Mouse (Mus musculus): ENCODE measurements around the gene 6430628N08Rik.

6430628N08Rik gene

DNA sequence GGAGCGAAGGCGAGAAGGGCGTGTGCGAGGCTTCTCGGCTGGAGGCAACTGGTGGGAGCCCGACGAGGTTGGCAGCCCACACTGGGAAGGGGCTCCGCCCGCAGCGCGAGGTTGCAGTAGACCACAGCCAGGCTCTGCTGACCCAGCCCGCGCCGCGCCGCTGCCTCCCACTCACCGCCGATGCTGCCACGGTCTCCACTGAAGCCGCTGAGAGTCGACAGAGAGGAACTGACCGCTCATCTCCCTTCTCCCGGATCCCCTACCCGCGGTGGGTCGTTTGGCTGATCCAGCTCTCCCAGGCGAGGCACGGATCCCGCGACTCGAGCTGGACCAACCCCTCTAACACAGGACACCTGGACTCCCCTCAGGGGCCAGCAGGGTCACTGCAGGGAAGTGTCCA, at the start of gene 6430628N08Rik:
Gene 6430628N08Rik (plus strand): TSS at position 113 of the 400 bp plus-strand sequence.
- peak; percentile 29 to 45 for DNase-seq

DNA sequence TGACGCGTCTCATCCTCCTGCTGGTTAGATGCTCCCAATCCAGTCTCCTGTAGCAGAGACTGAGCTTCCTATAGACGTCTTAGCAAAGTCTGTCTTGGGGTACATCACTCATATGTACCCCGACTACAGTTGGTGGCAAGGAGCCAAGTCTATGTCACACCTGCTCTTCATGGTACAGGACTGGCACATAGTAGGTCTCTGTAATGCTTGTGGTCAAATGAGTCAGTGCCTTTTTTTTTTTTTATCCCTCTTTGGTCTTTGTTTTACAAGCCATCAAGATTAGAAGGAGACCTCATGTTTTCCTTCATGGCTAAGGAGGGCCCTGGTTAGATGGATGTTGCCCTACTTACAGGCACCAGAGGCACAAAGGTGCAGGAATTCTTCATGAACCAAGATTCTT, 49.6 kb upstream of the 6430628N08Rik start:
- no peak for DNase-seq

DNA sequence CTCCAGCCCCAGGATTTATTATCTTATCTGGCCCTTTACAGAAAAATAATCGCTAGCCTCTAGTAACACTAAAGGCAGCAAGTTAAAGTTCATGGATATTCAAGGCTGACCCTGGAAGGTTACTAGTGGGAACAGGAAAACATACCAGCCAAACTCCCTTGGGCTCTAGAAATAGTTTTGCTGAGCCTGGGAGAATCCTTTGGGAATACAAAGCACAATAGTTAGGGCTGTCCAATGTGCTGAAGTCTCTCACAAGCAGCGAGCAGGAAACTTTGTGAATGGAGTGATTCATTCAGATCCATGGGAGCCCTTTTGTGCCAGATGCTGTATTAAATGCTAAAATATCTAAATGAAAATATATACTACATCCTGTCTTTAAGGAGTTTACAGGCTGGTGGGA, 43.8 kb upstream of the 6430628N08Rik start:
- no peak for DNase-seq

DNA sequence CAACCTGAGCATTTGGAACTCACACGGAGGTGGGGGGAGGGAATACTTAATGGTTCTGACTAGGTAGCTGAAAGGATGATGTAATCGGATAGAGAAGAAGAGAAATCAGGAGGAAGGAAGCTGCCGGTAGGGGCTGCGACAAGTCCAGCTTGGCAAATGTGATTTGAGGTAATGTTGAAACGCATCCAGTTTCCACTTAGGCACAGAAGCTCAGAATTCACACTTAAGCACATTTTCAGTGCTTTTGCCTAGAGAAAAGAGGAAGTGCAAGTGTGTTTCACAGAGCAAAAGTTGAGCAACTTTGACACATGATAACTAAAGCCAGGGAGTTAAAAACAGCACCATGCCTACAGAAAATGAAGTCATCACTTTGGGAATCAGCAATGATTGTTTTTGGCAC, 43.1 kb upstream of the 6430628N08Rik start:
- no peak for DNase-seq

- no peak for DNase-seq
Observed at GRCm38 (mm10) chr4:115848083-115848482, 42.4 kb upstream of the 6430628N08Rik start.

DNA sequence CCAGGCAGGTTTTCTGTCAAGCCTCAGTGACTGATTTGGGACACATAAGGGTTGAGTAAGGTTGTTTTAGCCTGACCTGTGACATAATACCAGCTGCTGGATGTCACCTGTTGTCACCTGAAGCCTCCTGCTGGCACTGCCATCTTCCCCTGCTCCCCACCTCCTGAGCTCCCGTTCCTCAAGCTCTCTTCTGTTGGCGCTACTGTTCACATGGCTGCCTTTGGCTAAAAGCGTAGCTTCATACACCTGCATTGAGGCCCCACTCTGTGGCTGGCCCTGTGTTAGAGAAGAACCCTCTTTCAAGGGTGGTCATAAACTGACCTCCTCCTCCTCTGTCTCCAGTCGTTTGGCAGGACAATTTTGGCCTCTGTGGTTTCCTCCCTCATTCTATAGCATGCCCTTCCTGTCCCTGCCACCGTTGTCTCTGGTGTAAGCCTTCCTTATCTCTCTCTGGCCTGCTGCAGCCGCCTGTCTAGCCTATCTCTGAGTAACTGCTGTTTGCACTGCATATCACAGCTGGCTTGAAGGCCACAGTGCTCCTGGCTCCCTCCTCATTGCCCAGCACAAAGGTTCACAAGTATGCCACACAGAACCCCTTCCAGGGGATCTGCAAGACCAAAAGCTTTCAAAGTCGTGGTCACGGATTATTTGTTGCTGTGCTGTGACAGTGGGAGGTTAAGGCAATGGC, 41.3 kb upstream of the 6430628N08Rik start:
- DNase-seq: no peak

GRCm38 (mm10) chr4:115850111-115850510, 40.4 kb upstream of the 6430628N08Rik start:
- no peak for DNase-seq

- DNase-seq: no peak
Observed at GRCm38 (mm10) chr4:115850631-115851030, 39.8 kb upstream of the 6430628N08Rik start.

GRCm38 (mm10) chr4:115851569-115851968, 38.9 kb upstream of the 6430628N08Rik start:
- DNase-seq: no peak

- DNase-seq: no peak
Observed at GRCm38 (mm10) chr4:115855100-115855499, 35.4 kb upstream of the 6430628N08Rik start.

GRCm38 (mm10) chr4:115855609-115856008, 34.9 kb upstream of the 6430628N08Rik start:
- DNase-seq: no peak

DNA sequence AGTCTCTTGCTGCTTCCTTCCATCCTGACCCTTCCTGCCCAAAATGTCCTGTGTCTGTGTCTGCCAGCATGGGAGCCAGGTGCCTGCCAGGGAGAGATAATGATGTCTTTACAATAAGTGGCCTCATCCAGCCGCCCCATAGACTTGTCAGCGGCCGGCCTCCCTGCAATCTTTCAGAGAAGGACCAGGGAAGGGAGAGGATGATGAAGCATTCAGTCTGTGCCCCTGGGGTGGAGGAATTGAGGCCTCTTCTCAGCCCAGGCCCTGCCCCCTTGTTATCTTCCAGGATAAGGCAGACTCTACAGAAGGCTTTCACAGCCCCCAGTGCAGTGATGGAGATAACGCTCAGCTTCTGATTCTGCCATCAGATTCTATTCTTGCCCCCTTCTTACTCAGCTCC, 34.2 kb upstream of the 6430628N08Rik start:
- DNase-seq: no peak

GRCm38 (mm10) chr4:115857293-115857883, 33.1 kb upstream of the 6430628N08Rik start:
- no peak for DNase-seq

DNA sequence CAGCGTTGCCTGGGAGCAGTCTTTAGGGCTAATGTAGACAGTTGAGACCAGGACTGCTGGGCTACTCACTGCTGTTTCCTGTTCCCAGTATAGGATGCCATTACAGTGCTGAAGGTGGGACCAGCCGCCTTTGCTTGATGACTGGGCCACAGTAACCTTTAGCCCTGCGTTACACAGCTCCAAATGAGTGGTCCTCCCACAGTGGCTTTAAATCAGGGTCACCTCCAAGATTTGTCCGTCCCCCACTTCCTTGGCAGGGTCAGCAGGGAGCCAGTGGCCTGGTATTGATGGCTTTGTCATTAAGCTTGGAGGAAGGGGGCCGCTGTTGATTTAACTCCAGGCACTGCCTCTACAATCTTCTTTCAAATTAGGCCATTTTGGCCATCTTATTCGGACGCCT, 27.1 kb upstream of the 6430628N08Rik start:
- no peak for DNase-seq

GRCm38 (mm10) chr4:115863880-115864279, 26.6 kb upstream of the 6430628N08Rik start:
- DNase-seq: no peak

- peak in 1 of 2 experiments; percentile 12 for DNase-seq
Observed at GRCm38 (mm10) chr4:115869512-115870210, 20.8 kb upstream of the 6430628N08Rik start.

GRCm38 (mm10) chr4:115873231-115873630, 17.2 kb upstream of the 6430628N08Rik start:
- DNase-seq: no peak

DNA sequence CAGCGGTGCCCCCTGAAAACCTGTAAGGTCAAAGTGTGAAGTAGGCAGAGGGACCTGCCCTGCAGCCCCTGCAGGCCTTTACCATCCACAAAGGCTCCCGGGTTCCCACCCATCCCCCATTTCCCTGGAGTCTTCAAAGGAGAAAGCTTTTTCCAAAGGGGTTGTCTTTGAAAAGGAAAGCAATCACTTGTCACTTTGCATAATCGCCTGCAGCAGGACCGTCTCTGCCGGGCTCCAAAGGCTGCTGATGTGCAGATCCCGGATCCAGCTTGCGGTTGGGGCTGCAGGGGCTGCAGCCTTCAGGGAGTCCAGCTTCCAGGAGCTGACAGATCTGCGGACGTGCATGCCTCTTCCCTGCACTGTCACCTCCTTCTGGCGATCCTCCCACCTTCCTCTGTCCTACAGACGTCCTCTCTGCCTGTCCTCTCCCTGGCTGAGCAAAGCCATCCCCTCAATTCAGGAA, 12.2 kb upstream of the 6430628N08Rik start:
- DNase-seq: peak in 1 of 2 experiments; percentile 22

DNA sequence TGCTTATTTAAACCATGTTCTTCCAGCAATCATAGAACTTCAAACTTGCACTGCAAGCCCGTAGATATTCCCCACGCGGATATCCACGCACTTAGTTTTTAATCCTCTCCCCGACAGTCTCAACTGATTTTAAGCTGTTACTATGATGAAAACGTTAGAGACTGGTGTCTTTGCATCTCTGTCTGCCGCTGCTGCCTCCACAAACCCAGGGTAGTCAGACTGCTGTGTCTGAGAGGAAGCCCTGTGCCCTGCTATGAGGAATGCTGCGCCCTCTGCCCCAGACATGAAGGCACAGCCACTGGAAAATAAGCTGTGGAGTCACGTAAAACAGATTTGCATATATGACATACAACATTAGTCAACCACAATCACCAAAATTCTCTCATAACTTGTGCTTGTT, 11.6 kb upstream of the 6430628N08Rik start:
- no peak for DNase-seq

DNA sequence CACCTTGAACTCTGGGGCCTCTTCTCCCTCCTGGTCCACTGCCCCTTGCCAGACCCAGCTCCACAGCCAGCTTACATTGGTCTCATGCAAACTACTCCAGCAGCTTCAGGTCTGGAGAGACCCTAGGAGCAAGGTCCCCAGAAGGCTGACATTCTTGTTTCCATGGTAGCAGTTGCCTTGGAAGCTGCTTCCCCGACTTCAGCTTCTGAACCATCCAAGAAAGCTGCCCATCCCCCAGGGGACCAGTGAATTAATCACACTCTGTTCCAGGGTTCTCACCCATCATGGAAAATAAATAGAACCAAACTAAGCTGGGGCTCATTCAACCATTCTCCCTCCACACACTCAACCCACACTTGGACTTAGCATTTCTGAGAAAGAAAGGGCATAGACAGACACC, 9.3 kb upstream of the 6430628N08Rik start:
- no peak for DNase-seq

GRCm38 (mm10) chr4:115882195-115882594, 8.3 kb upstream of the 6430628N08Rik start:
- no peak for DNase-seq

- DNase-seq: no peak
Observed at GRCm38 (mm10) chr4:115884022-115884421, 6.4 kb upstream of the 6430628N08Rik start, which contains the start of gene Kncn. Gene Kncn (plus strand): TSS chr4:115884400.

DNA sequence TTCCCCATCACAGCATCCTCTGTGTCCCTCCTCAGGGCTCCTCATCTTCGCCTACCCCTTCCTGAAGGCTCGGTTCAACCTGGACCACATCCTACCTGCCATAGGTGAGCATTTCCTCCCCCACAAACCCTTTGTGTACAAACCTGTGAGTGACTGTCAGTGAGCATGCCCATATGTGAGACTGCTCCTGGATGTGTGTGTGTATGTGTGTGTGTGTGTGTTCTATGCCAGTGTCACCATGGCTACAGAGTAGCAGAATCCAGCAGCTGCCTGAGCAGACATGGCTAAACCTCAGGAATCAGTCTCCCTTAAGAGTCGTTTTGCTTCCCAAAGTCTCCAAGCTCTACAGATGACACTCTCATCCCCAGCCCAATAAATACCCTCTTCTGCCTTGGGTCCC, 4.6 kb upstream of the 6430628N08Rik start:
- DNase-seq: no peak

DNA sequence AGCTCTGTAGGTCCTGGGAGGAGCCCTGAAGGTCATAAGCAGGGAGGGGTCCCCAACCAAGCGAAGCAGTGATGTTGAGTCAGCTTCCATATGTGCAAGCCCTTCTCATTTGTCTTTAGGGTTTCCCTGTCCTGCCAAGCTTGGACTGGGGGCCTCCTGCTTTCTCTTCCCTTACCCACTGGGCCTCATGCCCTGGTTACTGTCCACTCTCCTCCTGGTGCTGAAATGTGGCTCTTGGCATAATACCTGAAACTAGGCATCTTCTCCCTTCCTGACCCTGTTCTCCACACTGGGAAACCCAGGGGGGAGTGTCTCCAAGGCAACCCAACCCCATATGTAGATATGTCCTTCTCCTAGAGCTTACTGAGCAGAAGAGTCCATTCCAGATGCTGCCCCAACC, 3.6 kb upstream of the 6430628N08Rik start:
- peak; percentile 49 to 53 for DNase-seq
